Mouse (Mus musculus) heart, embryonic 11.5 days (tissue): ENCODE data around the gene Hmgb1. TPM values are rescaled to one million over a fixed set of nuclear protein-coding genes. Genes with fewer than 3 reads are reported as not detected.
A peak's percentile ranks its signal among the peaks of the same experiment; 100 is the strongest.

Experiments
- ATAC-seq: fragments of 200-750 bp; cut with Nextera tagmentation; replicated peaks from 2 replicates; pipeline ENCODE4 v1.8.0; 2017; ENCODE audit warnings: moderate library complexity; ENCODE audit not compliant: insufficient number of reproducible peaks, low FRiP score, low TSS enrichment
- H3K27ac ChIP-seq: fragments of 300-500 bp; sonication (generic); 2 replicates; pipeline ENCODE4 v1.5.1; 2014; ENCODE audit warnings: mild to moderate bottlenecking, low read depth, low read length
- H3K27me3 ChIP-seq: fragments of 300-500 bp; sonication (generic); 2 replicates; pipeline ENCODE4 v1.6.1; 2014; ENCODE audit warnings: mild to moderate bottlenecking, low read length, mixed read lengths; ENCODE audit not compliant: control insufficient read depth, insufficient read depth
- H3K36me3 ChIP-seq: fragments of 300-500 bp; sonication (generic); 2 replicates; pipeline ENCODE4 v1.6.1; 2014; ENCODE audit warnings: mild to moderate bottlenecking, low read length, moderate library complexity, mixed read lengths; ENCODE audit not compliant: control insufficient read depth, insufficient read depth
- H3K4me1 ChIP-seq: fragments of 300-500 bp; sonication (generic); 2 replicates; pipeline ENCODE4 v1.6.1; 2014; ENCODE audit warnings: low read length; ENCODE audit not compliant: control insufficient read depth, insufficient read depth
- H3K4me2 ChIP-seq: fragments of 300-500 bp; sonication (generic); 2 replicates; pipeline ENCODE4 v1.6.1; 2014; ENCODE audit warnings: mild to moderate bottlenecking, moderate library complexity
- H3K4me3 ChIP-seq: fragments of 300-500 bp; sonication (generic); 2 replicates; pipeline ENCODE4 v1.5.1; 2014; ENCODE audit warnings: low read depth, low read length
- H3K9ac ChIP-seq: fragments of 300-500 bp; sonication (generic); 2 replicates; pipeline ENCODE4 v1.6.1; 2014; ENCODE audit warnings: mild to moderate bottlenecking, low read depth, low read length, moderate library complexity
- H3K9me3 ChIP-seq: fragments of 300-500 bp; sonication (generic); replicated peaks from 2 replicates; pipeline ENCODE4 v1.6.1; 2016; ENCODE audit warnings: low read length; ENCODE audit not compliant: control insufficient read depth
- WGBS: fragments of 180-500 bp; shearing (Covaris S2); extraction: QIAGEN DNeasy Blood & Tissue Kit; methylation state at CpG from one replicate; pipeline ENCODE4 v1.1.7; 2014; ENCODE audit not compliant: insufficient replicate concordance; 5-methylcytosine and 5-hydroxymethylcytosine counted together
- polyA plus RNA-seq: library from polyadenylated mRNA; unstranded; fragments of >200 nt; fragmentation: Nextera tagmentation; extraction: Ambion mirVana; gene quantifications from 2 replicates; pipeline ENCODE4 v1.2.1, GENCODE M21; 2014

Hmgb1 gene
- polyA plus RNA-seq, result 871 and 1,031 TPM in 2 replicates

GRCm38 (mm10) chr5:149184104-149184843, at the start of gene Hmgb1, which contains the start of gene Uspl1:
Hmgb1 (minus strand) TSS chr5:149184489.
Uspl1 (plus strand) TSS chr5:149184350.
- Histone ChIP-seq H3K4me2 (peak within 1 kb of the TSS; percentile 93), H3K9me3 (no peaks in the 10 kb centered on the region), H3K4me1 (peaks cover 18% of the 10 kb centered on the region), H3K9ac (peak within 1 kb of the TSS; percentile 92), H3K4me3 (peak within 1 kb of the TSS; percentile 83), H3K27me3 (no peaks in the 10 kb centered on the region), H3K27ac (peak within 1 kb of the TSS; percentile 99), H3K36me3 (peaks cover 4% of the 10 kb centered on the region; the same call in 1 of the 2 replicates)
- WGBS, result under 1% methylated on average over 49 of the region's 59 CpGs
- peak; percentile 97 for ATAC-seq

GRCm38 (mm10) chr5:149229619-149230339, 45.5 kb upstream of the Hmgb1 start:
- Histone ChIP-seq H3K36me3 (no peaks in the 10 kb centered on the region), H3K9me3 (no peaks in the 10 kb centered on the region), H3K9ac (peak overlapping the region; percentile 79), H3K4me2 (peak overlapping the region; percentile 67), H3K27ac (peak overlapping the region; percentile 92), H3K27me3 (no peaks in the 10 kb centered on the region), H3K4me1 (0 out of 2 replicates have a peak, but pooled peaks cover 2% of the 10 kb centered on the region), H3K4me3 (peak overlapping the region; percentile 54)
- WGBS, result 68% methylated on average over 18 of the region's 18 CpGs
- ATAC-seq, result peak; percentile 3; the same call in 1 of the 2 replicates

- no peaks in the 10 kb centered on the region for H3K27me3 ChIP-seq
- ATAC-seq, result peak; percentile 100
- H3K4me2 ChIP-seq, result peak overlapping the region; percentile 67
- no peaks in the 10 kb centered on the region for H3K36me3 ChIP-seq
- H3K9ac ChIP-seq, result peak overlapping the region; percentile 79
- H3K4me1 ChIP-seq, result 0 out of 2 replicates have a peak, but pooled peaks cover 2% of the 10 kb centered on the region
- no peaks in the 10 kb centered on the region for H3K9me3 ChIP-seq
- H3K27ac ChIP-seq, result peak overlapping the region; percentile 92
- H3K4me3 ChIP-seq, result peak overlapping the region; percentile 54
- 3% methylated on average over 55 of the region's 55 CpGs for WGBS
Measured at GRCm38 (mm10) chr5:149228700-149229618, 44.7 kb upstream of the Hmgb1 start.

- Histone ChIP-seq H3K4me1 (0 out of 2 replicates have a peak, but pooled peaks cover 2% of the 10 kb centered on the region), H3K36me3 (no peaks in the 10 kb centered on the region), H3K9me3 (no peaks in the 10 kb centered on the region), H3K4me3 (no peak overlapping the region), H3K4me2 (no peak overlapping the region), H3K27ac (no peak overlapping the region), H3K9ac (no peak overlapping the region), H3K27me3 (no peaks in the 10 kb centered on the region)
- 15% methylated on average over 7 of the region's 7 CpGs for WGBS
- ATAC-seq, result no peak
Measured at GRCm38 (mm10) chr5:149224666-149225065, 40.4 kb upstream of the Hmgb1 start.

- H3K4me1 ChIP-seq, result no peaks in the 10 kb centered on the region
- H3K9ac ChIP-seq, result no peak overlapping the region
- no peak for ATAC-seq
- H3K4me2 ChIP-seq, result no peak overlapping the region
- no peak overlapping the region for H3K4me3 ChIP-seq
- WGBS, result 83% methylated on average over 4 of the region's 4 CpGs
- no peaks in the 10 kb centered on the region; the same call in 1 of the 2 replicates for H3K36me3 ChIP-seq
- no peaks in the 10 kb centered on the region for H3K9me3 ChIP-seq
- H3K27me3 ChIP-seq, result no peaks in the 10 kb centered on the region
- H3K27ac ChIP-seq, result no peak overlapping the region
Measured at GRCm38 (mm10) chr5:149221355-149221754, 37.1 kb upstream of the Hmgb1 start.

GRCm38 (mm10) chr5:149219493-149219892, 35.2 kb upstream of the Hmgb1 start:
- Histone ChIP-seq H3K9me3 (no peaks in the 10 kb centered on the region), H3K9ac (no peak overlapping the region), H3K27ac (no peak overlapping the region), H3K4me1 (no peaks in the 10 kb centered on the region), H3K4me3 (no peak overlapping the region), H3K36me3 (peaks cover 12% of the 10 kb centered on the region), H3K4me2 (no peak overlapping the region), H3K27me3 (no peaks in the 10 kb centered on the region)
- WGBS, result 47% methylated on average over 3 of the region's 3 CpGs
- no peak for ATAC-seq

GRCm38 (mm10) chr5:149217524-149218357, 33.5 kb upstream of the Hmgb1 start:
- 69% methylated on average over 6 of the region's 6 CpGs for WGBS
- no peaks in the 10 kb centered on the region for H3K27me3 ChIP-seq
- no peaks in the 10 kb centered on the region for H3K4me1 ChIP-seq
- no peak overlapping the region for H3K9ac ChIP-seq
- peaks cover 23% of the 10 kb centered on the region for H3K36me3 ChIP-seq
- ATAC-seq, result no peak
- H3K27ac ChIP-seq, result no peak overlapping the region
- no peak overlapping the region for H3K4me2 ChIP-seq
- no peaks in the 10 kb centered on the region for H3K9me3 ChIP-seq
- no peak overlapping the region for H3K4me3 ChIP-seq
